Mouse (Mus musculus) left cerebral cortex, adult 11 months (tissue): ENCODE results near the gene Fam89a.

Experiments
- DNase-seq: peaks from one replicate; pipeline ENCODE4 v3.0.0; 2022; ENCODE audit warnings: low spot score

Fam89a gene

GRCm38 (mm10) chr8:124751709-124752173, at the start of gene Fam89a:
Gene Fam89a, minus strand, starts transcription at chr8:124751832.
- no peak for DNase-seq

- no peak for DNase-seq
Measured at GRCm38 (mm10) chr8:124800542-124800941, 48.9 kb upstream of the Fam89a start.

- no peak for DNase-seq
Measured at GRCm38 (mm10) chr8:124795781-124796488, 44.3 kb upstream of the Fam89a start.

- DNase-seq = no peak
Measured at GRCm38 (mm10) chr8:124794486-124794780, 42.8 kb upstream of the Fam89a start.

GRCm38 (mm10) chr8:124793661-124794485, 42.2 kb upstream of the Fam89a start:
- DNase-seq = no peak

GRCm38 (mm10) chr8:124793172-124793651, 41.6 kb upstream of the Fam89a start:
- no peak for DNase-seq

- DNase-seq = no peak
Measured at GRCm38 (mm10) chr8:124792708-124793107, 41.1 kb upstream of the Fam89a start, which contains the start of gene Trim67. Gene Trim67, plus strand, starts transcription at chr8:124793092.

GRCm38 (mm10) chr8:124792186-124792585, 40.6 kb upstream of the Fam89a start:
- no peak for DNase-seq

- DNase-seq = no peak
Measured at GRCm38 (mm10) chr8:124791751-124792150, 40.1 kb upstream of the Fam89a start.

- DNase-seq = no peak
Measured at GRCm38 (mm10) chr8:124790676-124791075, 39.0 kb upstream of the Fam89a start.

- no peak for DNase-seq
Measured at GRCm38 (mm10) chr8:124784613-124785012, 33.0 kb upstream of the Fam89a start.

- no peak for DNase-seq
Measured at GRCm38 (mm10) chr8:124783228-124783627, 31.6 kb upstream of the Fam89a start.

- DNase-seq = no peak
Measured at GRCm38 (mm10) chr8:124782431-124782830, 30.8 kb upstream of the Fam89a start.

GRCm38 (mm10) chr8:124780236-124780635, 28.6 kb upstream of the Fam89a start:
- DNase-seq = no peak

GRCm38 (mm10) chr8:124775695-124776094, 24.1 kb upstream of the Fam89a start:
- no peak for DNase-seq

GRCm38 (mm10) chr8:124772389-124772788, 20.8 kb upstream of the Fam89a start:
- no peak for DNase-seq

- DNase-seq = no peak
Measured at GRCm38 (mm10) chr8:124763061-124763460, 11.4 kb upstream of the Fam89a start.

- no peak for DNase-seq
Measured at GRCm38 (mm10) chr8:124758544-124758943, 6.9 kb upstream of the Fam89a start.

GRCm38 (mm10) chr8:124756601-124757000, 5.0 kb upstream of the Fam89a start:
- no peak for DNase-seq

- DNase-seq = no peak
Measured at GRCm38 (mm10) chr8:124756153-124756552, 4.5 kb upstream of the Fam89a start.

- DNase-seq = no peak
Measured at GRCm38 (mm10) chr8:124755481-124755880, 3.8 kb upstream of the Fam89a start.

GRCm38 (mm10) chr8:124754792-124755190, 3.2 kb upstream of the Fam89a start:
- no peak for DNase-seq

GRCm38 (mm10) chr8:124754101-124754791, 2.6 kb upstream of the Fam89a start:
- DNase-seq = no peak
